Mouse (Mus musculus) heart, embryonic 15.5 days (tissue): ENCODE results near the gene Tmprss2. TPM values are rescaled to one million over a fixed set of nuclear protein-coding genes. Genes with fewer than 3 reads are reported as not detected.
A peak's percentile ranks its signal among the peaks of the same experiment; 100 is the strongest.

Source experiments
- ATAC-seq: fragments of 200-750 bp; cut with Nextera tagmentation; replicated peaks from 2 replicates; pipeline ENCODE4 v1.8.0; 2017; ENCODE audit warnings: low read depth, moderate TSS enrichment; ENCODE audit not compliant: insufficient number of reproducible peaks, insufficient read depth, low FRiP score
- H3K27ac ChIP-seq: fragments of 300-500 bp; sonication (generic); 2 replicates; pipeline ENCODE4 v1.5.1; 2015; ENCODE audit warnings: mild to moderate bottlenecking, inconsistent platforms
- H3K27me3 ChIP-seq: fragments of 300-500 bp; sonication (generic); 2 replicates; pipeline ENCODE4 v1.6.1; 2015; ENCODE audit warnings: inconsistent platforms
- H3K36me3 ChIP-seq: fragments of 300-500 bp; sonication (generic); 2 replicates; pipeline ENCODE4 v1.6.1; 2015; ENCODE audit warnings: mild to moderate bottlenecking, inconsistent platforms
- H3K4me1 ChIP-seq: fragments of 300-500 bp; sonication (generic); replicated peaks from 2 replicates; pipeline ENCODE4 v1.6.1; 2015; ENCODE audit warnings: inconsistent platforms
- H3K4me2 ChIP-seq: fragments of 300-500 bp; sonication (generic); 2 replicates; pipeline ENCODE4 v1.6.1; 2015; ENCODE audit warnings: inconsistent platforms, mild to moderate bottlenecking, moderate library complexity
- H3K4me3 ChIP-seq: fragments of 300-500 bp; sonication (generic); 2 replicates; pipeline ENCODE4 v1.5.1; 2015; ENCODE audit warnings: mild to moderate bottlenecking, inconsistent platforms
- H3K9ac ChIP-seq: fragments of 300-500 bp; sonication (generic); 2 replicates; pipeline ENCODE4 v1.6.1; 2015; ENCODE audit warnings: mild to moderate bottlenecking, inconsistent platforms
- H3K9me3 ChIP-seq: fragments of 300-500 bp; sonication (generic); replicated peaks from 2 replicates; pipeline ENCODE4 v1.6.1; 2016; ENCODE audit warnings: inconsistent platforms
- WGBS: fragments of 180-500 bp; shearing (Covaris S2); methylation state at CpG from one replicate; pipeline ENCODE4 v1.1.7; 2015; ENCODE audit warnings: mixed read lengths; 5-methylcytosine and 5-hydroxymethylcytosine counted together
- polyA plus RNA-seq: library from polyadenylated mRNA; unstranded; fragments of >200 nt; fragmentation: Nextera tagmentation; extraction: Ambion mirVana; gene quantifications from 2 replicates; pipeline ENCODE4 v1.2.1, GENCODE M21; 2015

The Tmprss2 gene
- polyA plus RNA-seq, 1 experiment from 2014 or later = 0.29 TPM

GRCm38 (mm10) chr16:97523024-97523423 lies 88.0 kb downstream of the Tmprss2 start:
- 14% methylated on average over 1 of the region's 1 CpGs for WGBS
- H3K36me3 ChIP-seq = no peaks in the 10 kb centered on the region

GRCm38 (mm10) chr16:97521983-97522382 lies 89.0 kb downstream of the Tmprss2 start:
- WGBS = 72% methylated on average over 6 of the region's 6 CpGs
- no peak for ATAC-seq
- no peak overlapping the region for H3K4me3 ChIP-seq

More at GRCm38 (mm10) chr16:97523024-97523423, 88.0 kb downstream of the Tmprss2 start:
- Histone ChIP-seq H3K4me2 (no peak overlapping the region), H3K27me3 (no peaks in the 10 kb centered on the region), H3K9me3 (no peaks in the 10 kb centered on the region), H3K27ac (no peak overlapping the region), H3K4me1 (no peaks in the 10 kb centered on the region), H3K9ac (no peak overlapping the region), H3K4me3 (no peak overlapping the region)
- 0 out of 2 replicates have a peak, but pooled peaks have one; percentile 27 for ATAC-seq

GRCm38 (mm10) chr16:97516341-97516740 lies 94.7 kb downstream of the Tmprss2 start:
- Histone ChIP-seq H3K4me1 (no peaks in the 10 kb centered on the region), H3K4me3 (no peak overlapping the region), H3K4me2 (no peak overlapping the region), H3K9me3 (no peaks in the 10 kb centered on the region), H3K9ac (no peak overlapping the region), H3K36me3 (no peaks in the 10 kb centered on the region), H3K27me3 (no peaks in the 10 kb centered on the region), H3K27ac (no peak overlapping the region)
- 69% methylated on average over 3 of the region's 3 CpGs for WGBS
- ATAC-seq = no peak

More at GRCm38 (mm10) chr16:97521983-97522382, 89.0 kb downstream of the Tmprss2 start:
- no peaks in the 10 kb centered on the region for H3K36me3 ChIP-seq
- H3K4me1 ChIP-seq = no peaks in the 10 kb centered on the region
- no peaks in the 10 kb centered on the region for H3K27me3 ChIP-seq
- no peaks in the 10 kb centered on the region for H3K9me3 ChIP-seq
- no peak overlapping the region for H3K27ac ChIP-seq
- H3K4me2 ChIP-seq = no peak overlapping the region
- H3K9ac ChIP-seq = no peak overlapping the region

Other genes with a start within 250 kb of the Tmprss2 start
- 0.62 TPM in 1 of 2 replicates, not detected in the other for gene Mx1, start 148.3 kb downstream of the Tmprss2 start, polyA plus RNA-seq
- not detected in 2 replicates for gene Fam3b, start 96.4 kb downstream of the Tmprss2 start, polyA plus RNA-seq
- gene Ripk4, start 152.6 kb upstream of the Tmprss2 start, polyA plus RNA-seq = 2.3 and 5.0 TPM in 2 replicates
- 4.8 and 6.0 TPM in 2 replicates for gene Prdm15, start 240.7 kb upstream of the Tmprss2 start, polyA plus RNA-seq